Mouse (Mus musculus): Measurements from ENCODE around the gene Rnd3. TPM values are rescaled to one million over a fixed set of nuclear protein-coding genes. Genes with fewer than 3 reads are reported as not detected.

The Rnd3 gene
- total RNA-seq, 1 experiment from 2014 or later, result 53.1 TPM

DNA sequence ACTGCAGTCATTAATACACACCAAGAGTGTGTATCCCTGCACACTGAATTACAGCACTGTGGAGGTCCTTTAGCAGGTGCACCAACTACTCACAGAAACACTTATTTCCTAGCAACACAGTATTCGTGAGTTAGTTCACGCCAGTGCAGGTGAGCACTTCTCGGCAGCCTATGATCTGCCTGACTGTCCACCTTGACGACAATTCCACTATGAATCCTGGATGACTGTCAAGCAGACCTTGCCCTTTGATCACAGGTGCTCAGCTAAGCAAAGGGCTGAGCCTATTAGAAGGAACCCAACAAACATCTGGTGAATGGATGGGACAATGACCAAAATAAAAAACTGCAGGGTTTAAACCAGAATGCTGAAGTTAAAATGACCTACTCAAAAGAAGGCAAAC lies 20.8 kb downstream of the Rnd3 start:
- DNase-seq, result no peak

DNA sequence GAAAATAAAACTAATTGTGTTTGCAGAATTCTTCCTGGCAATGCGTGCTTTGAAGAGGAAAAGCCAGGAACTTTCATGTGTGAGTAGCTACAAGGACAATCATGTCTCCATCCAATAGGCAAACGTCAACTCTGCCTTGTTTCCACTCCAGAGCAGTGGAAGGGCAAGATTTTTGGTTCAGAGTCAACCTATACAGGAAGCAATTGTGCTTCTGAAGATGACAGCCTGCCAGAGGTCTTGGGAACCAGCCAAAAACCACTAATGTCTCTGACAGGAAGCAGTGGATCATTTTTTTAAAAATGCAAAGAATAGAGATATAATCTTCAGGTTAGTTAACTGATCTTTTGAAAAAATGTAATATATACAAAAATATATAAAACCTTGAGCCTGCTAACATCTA lies 38.6 kb downstream of the Rnd3 start:
- peak; percentile 54 for DNase-seq

DNA sequence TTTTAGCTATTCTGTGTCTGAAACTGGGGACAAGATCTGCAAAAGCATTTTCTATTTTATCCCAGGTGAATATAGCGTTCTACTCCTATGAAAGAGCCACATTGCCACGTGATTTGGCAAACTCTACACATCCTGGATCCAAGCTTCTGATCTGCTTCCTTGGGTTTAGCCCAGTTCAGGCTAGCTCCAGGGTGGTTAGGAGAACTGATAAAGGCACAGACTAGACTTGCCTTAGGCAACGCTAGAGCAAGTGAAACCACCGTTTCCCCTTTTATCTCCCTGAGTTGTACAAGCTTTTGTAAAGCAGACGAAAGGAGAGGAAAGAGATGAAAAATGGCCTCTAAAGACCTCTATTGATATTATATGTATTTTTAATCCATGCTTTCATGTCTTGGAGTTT lies 40.3 kb downstream of the Rnd3 start:
- DNase-seq, result no peak

DNA sequence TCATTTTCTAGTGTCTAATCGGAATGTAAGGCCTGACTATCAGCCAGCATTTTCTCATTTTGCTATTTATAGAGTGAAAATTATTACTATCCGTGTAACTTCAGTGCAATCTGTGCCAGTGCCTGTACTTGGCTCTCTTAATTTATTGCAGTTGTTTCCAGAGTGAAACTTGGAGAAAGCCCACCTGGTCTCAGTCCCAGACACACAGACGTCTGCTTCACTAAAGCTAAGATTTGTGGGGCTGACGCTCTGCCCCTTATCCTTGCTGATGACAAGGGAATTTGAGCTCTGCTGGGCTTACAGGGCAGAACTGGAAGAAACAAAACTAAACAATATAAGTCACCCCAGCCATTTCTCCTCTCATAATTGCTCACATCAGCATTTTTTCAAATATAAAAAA lies 47.7 kb downstream of the Rnd3 start:
- DNase-seq, result no peak

DNA sequence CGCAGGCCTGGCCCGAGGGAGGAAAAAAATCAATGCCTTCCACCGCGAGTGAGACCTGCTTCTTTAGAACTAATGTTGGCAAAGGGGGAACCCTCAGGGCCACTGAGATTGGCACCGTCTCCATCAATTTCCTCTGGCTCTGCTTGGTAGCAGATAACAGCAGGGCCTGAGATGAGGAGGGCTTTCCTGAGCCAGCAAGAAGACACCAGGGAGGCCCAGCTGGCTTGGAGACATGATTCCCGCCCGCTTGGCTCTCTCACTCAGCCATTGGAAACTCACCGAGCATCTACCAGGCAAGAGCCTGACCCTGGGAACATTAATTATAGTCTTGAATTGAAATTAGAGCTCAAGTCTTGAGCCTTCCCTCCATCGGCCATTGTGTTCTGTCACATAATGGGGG lies 48.9 kb downstream of the Rnd3 start:
- DNase-seq, result no peak

DNA sequence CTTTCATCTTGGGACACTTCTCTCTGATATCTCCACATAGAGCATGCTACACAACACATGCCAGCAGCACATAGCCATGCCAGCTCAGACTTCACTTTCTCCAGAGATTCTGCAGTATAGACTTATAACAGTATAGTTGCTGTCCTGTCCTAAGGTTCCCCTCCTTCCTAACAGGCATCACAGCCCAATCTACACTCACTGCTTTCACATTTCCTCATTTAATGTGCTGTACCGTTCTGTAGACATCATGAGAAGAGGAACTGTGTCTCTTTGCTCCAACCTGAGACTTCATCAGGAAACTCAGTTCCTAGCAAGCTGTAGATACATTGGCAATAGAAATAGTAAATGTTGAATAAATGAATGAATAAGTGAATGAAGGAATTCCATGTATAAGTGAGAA lies 49.7 kb downstream of the Rnd3 start:
- no peak for DNase-seq

DNA sequence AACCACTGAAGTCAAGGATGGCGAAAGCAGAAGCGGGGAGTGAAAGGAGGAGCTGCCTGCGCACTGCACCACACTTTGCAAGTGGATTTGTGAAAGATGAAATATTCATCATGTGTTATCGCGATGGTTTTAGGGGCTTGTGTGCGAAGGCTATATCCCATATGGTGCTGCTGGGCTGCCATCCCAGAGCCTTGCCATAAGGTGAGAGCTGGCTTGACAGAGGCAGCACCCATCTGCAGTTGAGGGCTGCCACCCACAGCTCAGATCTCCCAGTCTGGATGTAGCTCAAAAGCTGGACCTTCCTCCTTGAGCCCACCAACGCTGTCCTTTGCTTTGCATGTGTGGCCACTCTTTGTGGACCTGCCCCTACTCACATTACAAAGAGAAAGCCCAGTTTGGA lies 58.2 kb downstream of the Rnd3 start:
- no peak for DNase-seq

DNA sequence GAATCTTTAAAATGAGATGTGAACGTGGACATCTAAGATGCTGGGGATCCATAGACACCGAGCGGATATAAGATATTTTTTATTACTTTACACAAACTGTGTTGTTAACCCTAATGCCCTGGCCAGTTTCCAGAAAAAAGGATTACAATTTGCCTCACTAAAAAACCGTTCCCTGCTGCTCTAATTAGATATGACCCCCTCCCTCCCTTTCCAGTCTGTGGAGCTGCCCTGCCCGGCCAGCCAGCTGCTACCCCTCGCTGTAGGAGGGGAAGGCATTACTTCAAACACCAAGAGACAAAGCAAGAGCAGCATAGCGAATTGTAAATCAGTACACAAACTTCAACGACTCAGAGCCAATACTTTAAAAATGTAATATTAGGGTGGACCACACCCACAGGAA lies 58.9 kb downstream of the Rnd3 start:
- DNase-seq, result no peak

DNA sequence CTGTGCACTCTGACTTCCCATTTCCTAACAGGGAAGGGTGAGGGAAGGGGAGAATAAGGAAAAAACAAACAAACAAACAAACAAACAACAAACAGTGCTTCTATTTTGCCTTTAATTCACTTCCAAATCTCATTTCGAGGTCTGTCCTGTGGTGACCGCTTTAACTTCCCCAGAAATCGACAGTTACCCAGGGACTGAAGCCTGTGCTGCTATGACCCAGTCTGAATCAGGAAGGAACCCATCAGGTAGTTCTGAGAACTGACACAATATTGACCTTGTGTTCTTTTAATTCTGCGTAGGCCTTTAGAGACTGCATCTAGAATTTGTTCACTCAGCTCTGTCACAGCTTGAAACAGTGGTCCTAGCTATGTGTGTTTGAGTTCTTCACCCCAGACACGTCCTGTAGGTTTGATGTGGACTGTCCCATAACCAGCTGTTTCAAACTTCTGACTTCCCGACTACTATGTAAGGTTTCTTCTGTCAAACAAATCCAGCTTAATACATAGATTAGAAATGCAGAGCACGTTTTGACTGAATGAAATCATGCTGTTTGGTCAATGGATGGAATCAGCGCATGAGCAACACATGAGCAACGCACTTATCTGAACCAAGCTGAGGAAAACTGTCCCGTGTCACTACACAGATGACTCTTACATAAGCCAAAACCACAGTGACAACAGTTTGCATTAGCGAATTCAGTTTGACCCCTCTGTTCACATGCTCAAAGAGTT lies 59.9 kb downstream of the Rnd3 start:
- DNase-seq, result no peak

DNA sequence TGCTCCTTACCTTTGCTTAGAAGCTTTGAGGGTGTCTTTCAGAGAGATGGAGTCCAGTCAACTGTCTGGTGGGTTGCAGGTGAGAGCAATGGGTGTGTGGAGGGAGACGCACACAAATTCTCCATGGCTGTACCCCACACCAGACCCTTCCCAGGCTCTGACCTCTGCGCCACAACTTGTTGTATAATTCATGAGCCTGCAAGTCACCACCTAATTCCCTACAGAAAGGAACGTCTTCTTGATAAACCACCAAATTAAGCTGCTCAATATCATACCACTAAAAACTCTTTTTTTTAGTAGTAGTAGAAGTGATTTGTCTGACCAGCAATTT lies 60.8 kb downstream of the Rnd3 start:
- no peak for DNase-seq

DNA sequence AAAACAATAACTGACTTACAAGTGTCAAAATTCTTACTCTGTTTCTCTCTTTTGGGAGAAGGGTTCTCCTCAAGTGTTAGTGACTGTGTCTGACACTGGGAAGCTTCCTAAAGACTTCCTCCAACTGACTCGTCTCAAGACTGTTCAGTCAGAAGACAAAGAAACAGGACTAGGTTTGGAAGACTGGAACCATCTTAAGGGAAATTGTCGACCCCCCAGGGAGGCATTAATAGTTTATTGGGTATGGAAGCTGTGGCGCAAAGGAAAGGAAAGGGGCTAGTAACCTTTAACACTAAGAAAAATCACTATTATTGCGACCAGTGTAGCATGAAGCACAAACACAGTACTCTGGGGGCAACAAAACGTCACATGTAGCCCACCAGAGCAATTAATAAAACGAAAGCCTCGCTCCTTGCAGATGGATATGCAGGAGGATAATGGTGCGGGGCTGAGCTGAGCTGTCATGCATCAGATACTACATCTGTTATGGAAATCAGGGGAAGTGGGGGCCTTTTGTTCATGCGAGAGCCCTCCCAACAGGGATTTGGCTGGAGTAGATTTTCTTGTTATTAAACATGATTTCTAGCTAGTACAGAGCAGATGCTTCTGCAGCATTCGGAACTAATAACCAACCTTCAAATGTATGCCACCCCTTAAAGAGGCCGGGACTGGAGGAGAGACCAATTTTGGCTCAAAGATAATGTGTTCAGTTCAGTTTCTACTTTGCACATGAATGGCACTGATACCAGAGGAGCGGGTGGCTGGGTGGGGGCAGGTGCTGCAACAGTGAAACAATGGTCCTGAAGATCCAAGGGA lies 61.4 kb downstream of the Rnd3 start:
- no peak for DNase-seq

DNA sequence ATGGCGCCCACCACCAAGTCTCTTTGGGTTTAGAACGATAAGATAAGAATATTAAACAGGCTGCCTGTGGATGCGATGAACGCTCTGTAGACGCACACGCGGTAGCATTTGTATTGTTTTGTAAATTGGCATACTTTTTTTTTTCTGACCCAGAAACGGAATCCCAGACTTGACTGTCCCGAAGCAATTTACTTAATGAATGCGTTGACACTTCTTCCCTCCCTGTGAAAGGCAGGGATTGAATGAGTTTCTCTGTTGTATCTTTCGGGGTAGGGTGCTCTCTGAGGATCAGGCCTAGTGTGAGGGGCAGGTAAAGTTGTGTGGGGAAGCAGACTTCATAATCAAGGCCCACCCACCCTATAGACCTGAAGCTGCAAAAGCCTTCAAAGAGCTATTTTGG lies 63.8 kb downstream of the Rnd3 start:
- DNase-seq, result no peak

DNA sequence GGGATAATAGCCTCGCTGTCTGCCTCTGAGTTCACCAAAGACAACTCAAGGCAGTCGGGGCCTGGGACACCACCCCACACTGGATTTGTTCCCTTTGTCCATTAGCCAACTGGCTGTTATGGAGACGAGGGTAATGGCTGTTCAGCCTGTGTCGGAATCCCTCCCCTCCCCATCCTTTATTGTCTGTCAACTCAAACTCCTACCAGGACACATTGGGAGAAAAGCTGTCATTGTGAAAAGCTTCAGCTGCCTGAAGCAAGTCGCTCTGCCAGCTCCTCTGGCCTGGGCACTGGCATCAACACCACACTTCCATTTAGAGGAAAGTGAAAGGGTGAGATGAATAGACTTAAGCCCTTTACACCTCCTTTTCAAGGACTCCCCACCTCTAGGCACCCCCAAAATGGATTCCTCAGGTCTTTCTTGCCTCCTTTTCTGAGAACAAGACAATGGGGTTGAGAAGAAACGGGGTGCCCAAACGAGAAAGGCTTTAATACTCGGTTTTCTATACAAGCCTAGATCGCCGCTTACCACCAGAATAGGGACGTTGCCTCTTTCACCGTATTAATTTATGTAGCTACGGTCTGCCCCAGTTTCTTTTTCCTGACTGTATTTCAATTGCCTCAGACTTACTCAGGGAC lies 66.1 kb downstream of the Rnd3 start:
- no peak for DNase-seq

Measured in adrenal gland, postnatal 14 days (tissue).